Mouse (Mus musculus) left cerebral cortex, postnatal 36 days (tissue): Measurements from ENCODE around the gene Castor1. TPM values are rescaled to one million over a fixed set of nuclear protein-coding genes. Genes with fewer than 3 reads are reported as not detected.

ENCODE experiments used
- DNase-seq, 2 experiments: peaks; one replicate each; pipeline ENCODE4 v3.0.0; 2021 to 2022; ENCODE audit warnings: low spot score in 2 of 2, mixed read lengths in 1 of 2
- intact Hi-C: fragments of 180-260 bp; cut with DNase I; formaldehyde crosslinking; loops from one replicate; pipeline ENCODE4 v1.15.1; 2025
- total RNA-seq, 2 experiments: library from RNA; stranded (reverse); gene quantifications; 2 replicates each; pipeline ENCODE4 v1.2.3; 2021

Gene Castor1
- total RNA-seq, 2 experiments from 2014 or later = 4.3 to 5.3 TPM

DNA sequence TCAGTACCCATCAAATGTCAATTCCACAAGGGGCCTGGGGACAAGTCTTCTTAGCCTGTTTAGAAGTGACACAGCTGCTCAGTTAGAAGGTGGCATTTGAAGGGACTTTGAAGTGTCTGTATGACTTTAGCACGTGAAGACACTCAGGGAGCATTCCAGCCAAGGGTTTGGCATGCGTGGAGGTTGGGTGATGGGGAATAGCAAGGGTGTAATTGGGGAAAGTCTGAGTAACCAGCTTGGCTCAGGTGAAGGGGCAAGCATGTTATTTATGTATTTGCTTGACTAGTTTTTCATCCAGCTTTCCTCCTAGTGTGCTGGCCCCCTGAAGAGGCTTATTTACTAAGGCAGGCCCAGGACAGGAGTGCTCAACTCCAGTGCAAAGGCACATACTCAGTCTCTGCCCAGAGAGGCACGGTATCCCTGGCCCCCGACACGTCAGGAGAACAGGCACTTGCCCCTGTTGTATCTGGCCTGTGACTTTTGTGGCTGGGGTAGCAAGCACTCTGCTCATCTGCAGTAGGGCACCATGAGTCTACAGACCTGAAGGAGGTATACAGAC, 12.8 kb upstream of the Castor1 start:
- intact Hi-C loops = no loop called here
- DNase-seq = no peak

DNA sequence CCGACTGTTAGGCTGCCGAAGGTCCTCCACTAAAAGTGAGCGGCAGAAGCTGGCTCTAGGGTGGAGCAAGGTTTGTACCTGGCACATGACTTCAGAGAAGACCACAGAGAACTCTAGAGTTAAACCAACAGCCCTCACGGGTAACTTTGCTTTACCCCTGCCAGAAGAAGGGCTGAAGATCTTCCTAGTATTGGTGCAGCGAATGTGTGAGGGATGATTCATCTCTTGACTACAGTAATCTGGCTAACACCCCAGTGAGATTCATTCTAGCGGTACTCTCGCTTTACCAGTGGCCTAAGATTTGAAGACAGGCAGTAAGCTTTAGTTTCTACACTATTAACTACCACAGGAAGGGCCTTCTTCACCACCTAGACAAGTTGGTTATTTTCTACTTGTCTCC, 12.1 kb upstream of the Castor1 start:
- intact Hi-C loops = no loop called here
- no peak for DNase-seq

DNA sequence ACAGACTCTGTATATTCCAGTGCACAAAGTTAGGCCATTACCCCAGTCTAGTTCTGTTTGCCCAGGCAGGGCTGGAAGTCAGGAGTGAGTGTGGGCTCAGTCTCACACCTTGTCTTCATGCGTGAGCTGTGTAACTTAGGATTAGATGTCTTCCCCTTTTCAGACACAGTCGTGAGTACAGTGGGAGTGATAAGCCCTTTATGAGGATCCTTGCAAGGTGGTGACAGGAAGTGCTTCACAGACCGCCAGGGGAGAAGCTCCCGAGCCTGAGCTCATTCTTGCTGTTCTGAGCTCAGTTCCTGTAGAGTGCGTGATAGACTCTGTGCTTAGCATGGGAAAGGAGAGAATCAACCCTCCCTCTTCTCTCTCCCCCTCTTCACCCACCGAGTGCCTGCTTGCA, 11.5 kb upstream of the Castor1 start:
- DNase-seq = no peak
- intact Hi-C loops = no loop called here

DNA sequence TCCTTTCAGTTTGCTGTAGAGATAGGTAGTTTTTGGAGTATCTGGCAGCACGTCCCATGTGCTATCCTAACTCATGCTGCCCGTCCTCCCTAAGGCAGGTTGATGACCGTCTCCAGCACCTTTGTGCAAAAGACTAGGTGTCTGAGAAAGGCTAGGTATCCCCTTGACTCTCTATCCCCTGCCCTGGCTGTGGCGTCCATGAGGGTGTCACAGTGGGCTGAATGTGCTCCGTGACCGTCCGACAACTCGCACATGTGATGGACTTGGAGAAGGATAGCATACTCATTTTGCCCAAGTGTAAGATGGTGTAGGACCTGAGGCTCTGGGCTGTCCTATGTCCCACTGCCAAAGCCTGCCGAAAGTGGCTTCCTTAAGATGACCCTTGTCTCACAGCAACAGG, 10.4 kb upstream of the Castor1 start:
- DNase-seq = no peak
- intact Hi-C loops = no loop called here

DNA sequence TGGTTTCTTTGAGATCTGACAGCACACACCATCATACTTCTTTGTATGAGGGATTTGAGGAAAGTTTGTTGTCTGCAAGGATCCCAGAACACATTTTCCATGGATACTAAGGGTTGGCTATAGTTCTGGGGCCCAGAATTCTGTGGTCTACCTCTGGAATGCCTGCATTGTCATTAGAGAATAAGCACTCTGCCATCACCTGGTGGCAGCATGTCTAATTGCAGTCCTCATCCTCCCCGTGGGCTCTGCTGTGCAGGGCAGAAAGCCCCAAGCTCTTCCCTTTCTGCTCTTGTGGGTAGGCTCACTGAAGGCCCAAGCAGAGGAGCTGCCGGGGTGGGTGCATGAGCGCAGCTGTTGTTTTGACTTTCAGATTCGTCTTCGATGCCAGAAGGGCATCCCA, 8.5 kb upstream of the Castor1 start:
- no peak for DNase-seq
- intact Hi-C loops = no loop called here

DNA sequence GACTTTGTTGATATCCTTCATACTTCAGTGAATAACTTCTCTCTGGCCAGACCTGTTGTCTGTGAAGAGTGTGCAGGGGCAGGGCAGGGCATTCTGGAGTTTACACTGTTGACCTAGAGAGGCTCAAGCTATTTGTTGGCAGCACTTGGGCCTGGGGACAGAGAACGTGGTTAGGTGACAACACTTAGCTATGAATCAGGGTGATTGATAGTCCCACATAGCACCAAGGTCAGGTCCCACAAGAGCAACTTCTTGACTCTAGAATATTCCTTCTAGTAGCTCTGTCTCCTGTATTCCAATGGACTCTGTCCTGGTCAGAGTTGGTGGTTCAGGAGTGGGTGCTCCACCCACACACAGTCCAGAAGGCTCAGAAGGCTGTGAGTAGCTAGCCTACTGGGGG, 7.2 kb upstream of the Castor1 start:
- intact Hi-C loops = no loop called here
- no peak for DNase-seq

DNA sequence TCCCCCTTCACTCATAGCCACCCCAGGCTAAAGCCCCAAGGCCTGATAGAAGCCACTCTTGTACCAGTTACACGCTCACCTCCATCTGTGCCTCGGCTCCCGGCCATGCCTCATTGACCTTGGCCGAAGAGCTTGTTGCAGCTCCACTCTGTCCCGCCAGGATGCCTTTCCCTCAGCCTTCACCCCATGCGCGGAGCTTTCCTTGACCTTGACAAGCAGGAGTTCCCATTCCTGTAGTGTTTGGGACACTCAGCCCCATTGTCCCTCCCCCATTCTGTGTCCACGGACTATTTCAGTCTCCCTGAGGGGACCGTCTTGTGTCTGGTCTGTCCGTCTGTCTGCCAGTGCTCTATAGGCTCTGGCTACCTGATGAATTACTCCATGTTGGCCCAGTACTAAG, 4.9 kb upstream of the Castor1 start:
- DNase-seq = no peak
- intact Hi-C loops = no loop called here

DNA sequence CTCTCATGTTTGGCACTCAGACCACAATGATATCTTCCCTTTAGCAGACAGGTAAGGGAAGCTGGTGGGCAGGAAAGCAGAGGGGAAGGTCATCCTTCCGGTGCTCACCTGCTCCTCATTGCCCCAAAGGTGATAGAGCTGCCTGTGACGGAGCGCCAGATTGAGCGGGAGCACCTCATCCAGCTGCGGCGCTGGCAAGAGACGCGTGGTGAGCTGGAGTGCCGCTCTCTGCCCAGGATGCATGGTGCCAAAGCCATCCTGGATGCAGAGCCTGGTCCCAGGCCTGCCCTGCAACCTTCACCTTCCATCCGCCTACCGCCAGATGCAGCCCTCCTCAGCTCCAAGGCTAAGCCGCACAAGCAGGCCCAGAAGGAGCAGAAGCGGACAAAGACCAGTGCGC, 3.5 kb upstream of the Castor1 start:
- intact Hi-C loops = no loop called here
- no peak for DNase-seq

DNA sequence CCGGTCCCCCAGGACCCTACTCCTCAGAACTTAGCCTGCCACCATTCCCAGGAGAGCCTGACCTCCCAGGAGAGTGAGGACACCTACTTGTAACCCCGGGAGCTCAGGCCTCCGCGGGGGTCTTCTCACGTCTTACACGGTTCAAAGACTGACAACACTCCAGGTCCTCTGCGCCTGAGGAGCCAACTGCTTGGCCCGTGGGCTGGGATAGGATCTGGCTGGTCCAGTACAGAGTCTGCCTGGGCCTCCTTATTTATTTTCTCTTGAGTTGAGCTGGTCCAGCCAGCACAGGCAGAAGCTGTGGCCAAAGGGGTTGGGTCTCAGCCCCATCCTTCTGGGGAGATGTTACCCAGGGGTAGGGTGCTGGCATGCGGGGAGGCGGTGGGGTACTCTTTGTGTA, 3.0 kb upstream of the Castor1 start:
- DNase-seq = no peak
- intact Hi-C loops = no loop called here

DNA sequence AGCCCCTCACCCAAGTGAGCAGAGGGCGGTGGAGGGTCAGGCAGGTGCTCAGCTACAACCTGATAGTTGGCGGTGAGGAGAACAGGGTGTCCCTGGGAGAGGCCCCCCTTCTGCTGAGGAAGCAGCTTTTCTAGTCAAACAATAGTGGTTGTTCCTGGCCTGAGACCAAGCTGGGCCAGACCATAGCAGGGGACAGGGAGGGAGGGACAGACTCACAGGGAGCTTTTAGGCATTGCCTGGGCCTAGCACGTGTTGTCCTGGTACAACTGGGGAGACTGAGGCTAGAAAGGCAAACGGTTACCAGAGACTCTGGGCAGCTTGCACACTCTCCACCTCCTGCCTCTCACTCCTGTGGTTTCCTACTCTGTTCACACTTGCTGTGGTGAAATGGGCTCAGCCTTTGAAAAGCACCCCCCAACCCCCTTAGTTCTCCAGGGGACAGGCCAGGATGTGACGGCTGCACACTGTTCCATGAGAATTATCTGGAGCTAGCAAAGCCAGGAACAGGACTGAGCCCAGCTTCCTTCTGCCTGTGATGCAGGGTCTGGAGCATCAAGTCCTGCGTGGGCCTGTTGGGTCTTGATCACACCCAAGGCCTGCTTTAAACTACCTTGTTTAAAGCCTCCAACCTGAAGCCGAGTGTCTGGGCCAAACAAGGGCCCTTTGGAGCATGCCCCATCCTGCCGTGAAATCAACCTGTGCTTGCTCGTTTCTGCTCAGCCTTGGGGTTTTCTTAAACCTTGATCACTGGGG, 1.6 kb upstream of the Castor1 start:
- DNase-seq = peak; percentile 18 to 24
- intact Hi-C loops = no loop called here

DNA sequence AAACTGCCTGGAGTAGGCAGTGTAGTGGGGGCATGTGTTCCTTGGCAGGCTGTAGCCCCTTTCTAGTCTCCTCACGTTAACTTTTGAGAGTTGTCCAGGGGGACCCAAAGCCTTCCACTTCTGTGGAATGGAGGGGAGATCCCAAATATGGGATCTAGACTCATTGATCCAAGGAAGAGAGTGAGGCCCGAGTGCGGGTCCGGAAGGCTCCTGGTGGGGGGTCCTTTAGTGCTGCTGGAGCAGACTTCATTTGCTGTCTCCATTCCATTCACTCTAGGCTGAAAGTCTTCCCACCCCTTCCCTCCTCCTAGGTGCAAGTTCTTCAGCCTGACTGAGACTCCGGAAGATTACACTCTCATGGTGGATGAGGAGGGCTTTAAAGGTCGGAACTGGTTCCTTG, 612 bp downstream of the Castor1 start:
- intact Hi-C loops = loop anchor here (1.0 kb wide), 1 partner anchor 83 kb away; the partner anchor contains the start of gene Rnf215
- no peak for DNase-seq

DNA sequence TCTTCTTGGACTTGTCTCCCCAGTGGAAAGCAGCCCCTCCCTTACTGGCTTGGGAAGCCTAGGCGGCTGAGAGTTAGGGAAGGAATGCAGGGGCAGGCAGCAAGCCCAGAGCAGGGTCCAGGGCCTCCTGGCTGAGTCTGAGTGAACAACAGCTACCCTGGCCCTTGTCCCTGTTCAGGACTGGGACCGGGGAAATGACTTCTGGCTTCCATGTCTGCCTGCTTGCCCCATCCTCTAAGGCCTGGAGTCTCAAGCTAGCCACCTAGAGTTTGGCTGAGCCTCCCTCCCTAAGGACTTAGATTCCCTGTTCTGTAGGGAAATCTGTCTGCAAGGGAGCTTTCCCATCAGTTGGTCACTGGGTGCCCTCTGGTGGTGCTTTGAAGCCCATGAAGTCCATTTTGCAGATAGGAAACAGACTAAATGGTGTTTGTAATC, 1.3 kb downstream of the Castor1 start:
- intact Hi-C loops = loop anchor here (1.0 kb wide), 1 partner anchor 84 kb away; the partner anchor contains the start of gene Rnf215
- peak; percentile 67 to 75 for DNase-seq

DNA sequence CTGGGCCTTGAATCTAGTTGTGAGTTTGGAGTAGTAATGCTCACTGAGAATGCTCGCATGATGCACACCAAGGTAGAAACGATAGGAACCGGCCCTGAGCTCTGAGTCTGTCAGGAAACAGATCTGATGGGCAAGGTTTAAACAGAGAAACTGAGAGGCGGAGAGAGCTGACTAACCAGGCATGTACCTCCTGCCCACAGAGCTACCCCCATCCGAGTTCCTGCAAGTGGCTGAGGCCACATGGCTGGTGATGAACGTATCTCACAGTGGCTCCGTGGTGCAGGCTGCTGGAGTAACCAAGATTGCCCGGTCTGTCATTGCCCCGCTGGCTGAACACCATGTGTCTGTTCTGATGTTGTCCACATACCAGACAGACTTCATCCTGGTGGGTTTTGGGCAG, 1.9 kb downstream of the Castor1 start:
- DNase-seq = no peak
- intact Hi-C loops = loop anchor here (1.0 to 5.0 kb wide), 2 partner anchors 37 to 85 kb away; partner anchors contain the start of genes Lif and Rnf215

DNA sequence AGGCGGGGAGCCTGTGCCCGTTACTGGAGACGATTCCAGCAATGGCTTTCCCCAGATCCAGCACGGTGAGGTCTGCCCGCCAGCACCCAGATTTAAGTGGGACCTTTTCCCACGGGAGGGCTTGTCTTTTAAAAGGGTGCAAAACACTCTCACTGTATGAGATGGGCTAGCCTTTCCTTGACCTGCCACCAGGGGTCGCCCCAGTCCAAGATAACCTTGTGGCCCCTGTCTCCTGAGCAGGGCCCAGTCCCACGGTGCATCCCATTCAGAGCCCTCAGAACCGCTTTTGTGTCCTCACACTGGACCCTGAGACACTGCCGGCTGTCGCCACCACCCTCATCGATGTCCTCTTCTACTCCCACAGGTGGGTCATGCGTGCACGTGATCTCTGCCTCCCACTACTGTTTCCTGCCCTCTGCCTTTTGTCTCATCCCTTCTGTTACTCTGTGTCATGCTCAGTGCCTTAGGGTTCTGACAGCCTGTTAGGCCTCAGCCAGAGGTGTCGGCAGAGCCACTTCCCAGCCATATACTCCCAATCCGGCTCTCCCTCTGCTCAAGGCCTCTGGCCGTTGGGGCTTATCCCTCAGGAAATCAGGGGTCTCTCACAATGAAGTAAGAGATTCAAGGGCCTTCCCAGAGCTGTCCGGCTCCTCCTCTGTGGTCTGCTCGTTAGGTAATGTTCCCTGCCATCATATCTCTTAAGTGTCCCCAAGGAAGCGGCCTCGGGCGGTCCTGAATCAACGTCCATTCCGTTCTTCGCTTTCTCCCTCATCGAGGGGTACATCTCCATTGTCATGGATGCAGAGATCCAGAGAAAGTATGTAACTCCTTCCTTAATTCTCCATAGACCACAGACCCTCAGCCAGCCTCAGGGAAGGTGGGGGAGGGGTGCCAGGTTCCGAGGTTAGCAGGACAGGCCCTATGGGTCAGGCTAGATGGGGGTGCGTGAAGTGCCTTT, 2.7 kb downstream of the Castor1 start:
- intact Hi-C loops = loop anchor here (5.0 kb wide), 1 partner anchor 37 kb away; the partner anchor contains the start of gene Lif
- DNase-seq = peak; percentile 33 to 52

DNA sequence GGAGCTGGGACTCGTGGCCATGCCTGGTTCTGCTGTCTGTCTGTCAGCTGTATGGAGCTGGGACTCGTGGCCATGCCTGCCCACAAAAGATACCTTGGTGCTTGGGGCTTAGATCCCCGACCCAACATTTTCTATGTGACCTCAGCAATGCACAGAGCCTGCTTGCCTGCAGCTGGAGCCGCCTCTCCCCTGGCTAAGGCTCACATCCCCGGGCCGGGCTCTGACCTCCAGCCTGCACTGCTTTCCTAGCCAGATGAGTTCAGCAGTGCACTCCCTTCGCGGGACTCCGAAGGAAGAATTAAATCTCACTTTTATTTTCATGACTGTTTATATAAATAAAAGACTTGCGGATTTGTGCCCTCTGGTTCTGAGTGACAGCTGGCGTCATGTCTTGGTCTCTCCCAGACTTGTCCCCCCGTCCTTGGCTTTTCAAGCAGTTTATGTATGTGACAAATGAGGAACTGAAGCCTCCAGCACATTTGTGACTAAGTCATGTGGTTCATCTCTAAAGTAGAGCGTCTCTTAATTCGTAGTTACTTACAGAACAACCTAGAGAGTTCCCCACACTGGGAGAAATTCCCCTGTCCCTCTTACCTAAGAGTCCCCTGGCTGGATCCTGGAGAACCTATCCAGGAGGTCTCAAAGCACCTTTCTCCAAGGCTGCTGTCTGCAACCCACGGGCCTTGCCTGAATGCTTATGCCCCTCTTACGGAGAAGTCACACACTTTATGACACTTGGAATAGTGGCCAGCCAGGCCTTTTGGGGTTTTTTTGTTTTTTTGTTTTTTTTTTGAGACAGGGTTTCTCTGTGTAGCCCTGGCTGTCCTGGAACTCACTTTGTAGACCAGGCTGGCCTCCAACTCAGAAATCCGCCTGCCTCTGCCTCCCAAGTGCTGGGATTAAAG, 4.3 kb downstream of the Castor1 start:
- DNase-seq = no peak
- intact Hi-C loops = loop anchor here (5.0 kb wide), 1 partner anchor 35 kb away; the partner anchor contains the start of gene Lif

DNA sequence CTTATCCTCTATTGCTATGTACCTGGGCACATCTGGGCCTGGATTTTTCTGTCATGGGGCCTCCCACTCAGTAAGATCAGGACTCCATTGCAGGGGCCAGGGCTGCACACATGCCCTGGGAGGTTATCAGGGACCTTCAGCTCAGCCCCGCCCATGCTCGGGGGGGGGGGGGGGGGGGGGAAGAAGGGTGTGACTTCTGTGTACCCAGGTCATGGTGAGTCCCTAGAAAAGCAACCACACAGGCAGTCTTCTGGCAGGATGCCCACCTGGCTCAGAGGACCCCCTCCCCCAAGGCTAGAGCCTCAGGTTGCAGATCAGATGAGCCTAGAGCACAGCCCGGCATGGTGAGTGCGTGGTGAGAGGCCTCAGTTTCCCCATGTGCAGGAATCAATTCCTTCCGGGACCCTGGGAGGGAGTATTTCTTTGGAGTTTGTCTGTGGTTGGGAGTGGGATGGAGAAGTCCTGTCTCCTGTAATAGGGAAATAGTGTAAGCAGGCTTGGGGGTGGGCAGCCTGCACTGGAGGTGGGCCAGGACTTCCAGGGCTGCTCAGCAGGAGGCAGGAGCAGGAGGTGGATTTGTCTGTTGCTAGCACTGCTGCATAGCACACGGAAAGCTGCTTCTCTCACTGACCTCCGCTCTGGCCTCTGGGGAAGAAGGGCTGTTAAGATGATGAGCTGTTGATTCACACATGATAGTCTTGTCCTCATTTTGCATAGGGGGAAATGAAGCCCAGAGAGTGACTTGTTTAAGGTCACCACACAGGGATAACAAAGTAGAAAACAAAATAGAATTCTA, 5.6 kb downstream of the Castor1 start:
- no peak for DNase-seq
- intact Hi-C loops = loop anchor here (5.0 kb wide), 1 partner anchor 34 kb away; the partner anchor contains the start of gene Lif

DNA sequence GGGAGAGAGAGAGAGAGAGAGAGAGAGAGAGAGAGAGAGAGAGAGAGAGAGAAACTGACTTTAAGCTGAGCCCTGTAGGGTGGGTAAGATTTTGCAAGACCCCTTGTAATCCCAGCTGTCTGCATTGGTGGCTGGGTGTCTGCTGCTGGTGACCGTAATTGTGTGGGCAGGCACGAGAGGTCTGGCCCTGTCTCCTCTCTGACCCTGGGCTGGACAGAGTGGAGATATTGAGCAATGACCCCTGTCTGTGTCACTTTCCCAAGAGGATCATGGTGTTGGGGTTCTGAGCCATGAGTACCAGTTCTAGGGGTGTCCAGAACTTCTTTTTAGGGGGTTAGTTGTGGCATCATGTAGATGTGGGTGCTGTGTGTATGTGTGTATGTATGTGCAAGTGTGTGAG, 6.2 kb downstream of the Castor1 start:
- no peak for DNase-seq
- intact Hi-C loops = loop anchor here (5.0 kb wide), 1 partner anchor 33 kb away; the partner anchor contains the start of gene Lif
